In the genomic region with DNA sequence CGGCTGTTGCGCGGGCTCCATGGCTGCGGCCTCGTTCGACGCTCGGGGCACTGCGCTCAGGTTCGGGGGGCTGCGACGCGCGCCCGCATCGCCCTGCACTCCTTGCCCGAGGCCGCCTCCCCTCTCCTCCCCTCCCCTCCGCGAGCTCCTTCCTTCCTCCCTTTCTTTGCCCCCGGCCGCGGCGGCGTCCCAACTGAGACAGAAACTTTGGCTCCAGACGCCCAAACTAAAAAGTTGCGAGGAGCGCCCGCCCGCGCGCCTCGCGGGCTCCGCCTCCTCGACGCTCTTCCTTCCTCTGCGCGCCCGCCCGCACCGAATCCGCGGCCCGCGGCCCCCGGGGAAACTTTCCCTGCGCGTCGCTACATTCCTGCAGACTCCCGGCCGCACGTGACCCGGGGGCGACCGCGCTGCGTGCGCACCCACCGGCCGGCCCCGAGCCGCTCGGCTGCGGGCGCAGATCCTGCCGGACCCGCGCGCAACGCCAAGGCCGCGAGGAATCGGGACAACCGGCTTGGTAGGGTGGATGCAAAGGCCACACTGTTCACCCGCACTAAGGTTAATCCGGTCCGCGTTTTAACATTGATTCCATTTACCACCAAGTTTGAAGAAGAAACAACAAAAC, we compare ENCODE assay signal across 8 mouse cellular contexts. TPM values are rescaled to one million over a fixed set of nuclear protein-coding genes. Genes with fewer than 3 reads are reported as not detected.
A peak's percentile ranks its signal among the peaks of the same experiment; 100 is the strongest.
DNase-seq lines count a peak whose midpoint lies in the region; ATAC-seq and TF ChIP-seq lines count a peak whose summit lies in the region.

A gene (minus strand): TSS at position 227 of the 622 bp plus-strand sequence.

- TF ChIP-seq CTCF in ES-Bruce4 (IDR thresholded peaks at IDR 0.05; ENCODE audit: low read depth, low read length) = no peak
- no peak for TF ChIP-seq CTCF in cerebellum, adult 2 months (IDR thresholded peaks at IDR 0.05; ENCODE audit: borderline replicate concordance, insufficient read depth, low read depth, low read length)
- no peak for TF ChIP-seq CTCF in layer of hippocampus, adult 2 months (conservative IDR thresholded peaks at IDR 0.05)
- no peak for TF ChIP-seq CTCF in lung, embryonic 14.5 days (IDR thresholded peaks at IDR 0.05; ENCODE audit: low read depth)

- H3K27ac ChIP-seq in ES-Bruce4 (ENCODE audit: insufficient read depth, low read length) = peak within 1 kb of the TSS; percentile 70
- H3K27ac ChIP-seq in cerebellum, adult 2 months (ENCODE audit: insufficient read depth, low read length) = no peak within 1 kb of the TSS
- H3K27ac ChIP-seq in layer of hippocampus, adult 2 months = peak within 1 kb of the TSS; percentile 80
- H3K27ac ChIP-seq in lung, embryonic 14.5 days (ENCODE audit: low read depth) = peak within 1 kb of the TSS; percentile 99

- no peak for TF ChIP-seq POLR2A in ES-Bruce4 (IDR thresholded peaks at IDR 0.05; ENCODE audit: insufficient read depth, low read length)
- TF ChIP-seq POLR2A in cerebellum, adult 2 months (IDR thresholded peaks at IDR 0.05; ENCODE audit: borderline replicate concordance, insufficient read depth, low read length) = no peak

- WGBS in cerebellum, adult 2 months = 1% methylated on average over 77 of the region's 79 CpGs
- under 1% methylated on average over 70 of the region's 79 CpGs for WGBS in lung, embryonic 14.5 days

- H3K9me3 ChIP-seq in ES-Bruce4 (replicated peaks; ENCODE audit: control insufficient read depth, insufficient read depth, low read length, poor library complexity, severe bottlenecking) = no peaks in the 10 kb centered on the region
- no peaks in the 10 kb centered on the region for H3K9me3 ChIP-seq in lung, embryonic 14.5 days (ENCODE audit: low read depth, low read length)

- peak; percentile 61 to 66 for DNase-seq in cerebellum, adult 2 months
- peak; percentile 96 for DNase-seq in heart, postnatal 4 days
- DNase-seq in layer of hippocampus, adult 2 months (ENCODE audit: low spot score in 2 of 2) = peak; percentile 68 to 78
- peak; percentile 97 for DNase-seq in lung, embryonic 14.5 days
- DNase-seq in ovary, postnatal 14 days (ENCODE audit: low spot score) = peak; percentile 88
- DNase-seq in thymus, postnatal 25 days = peak; percentile 55

- 0 out of 2 replicates have a peak, but pooled peaks have one; percentile 10 for TF ChIP-seq EP300 in ES-Bruce4 (IDR thresholded peaks at IDR 0.05; ENCODE audit: insufficient read depth, low read depth, low read length)

- peaks cover 13% of the 10 kb centered on the region; the same call in 1 of the 2 replicates for H3K36me3 ChIP-seq in ES-Bruce4 (ENCODE audit: control insufficient read depth, insufficient read depth, low read length, poor library complexity, severe bottlenecking)
- H3K36me3 ChIP-seq in lung, embryonic 14.5 days (ENCODE audit: insufficient read depth) = peaks cover 16% of the 10 kb centered on the region

- ATAC-seq in frontal cortex, adult (ENCODE audit: low TSS enrichment) = peak; percentile 84
- peak; percentile 92 for ATAC-seq in lung, embryonic 14.5 days (ENCODE audit: insufficient read depth)

- H3K9ac ChIP-seq in ES-Bruce4 (ENCODE audit: low read depth, poor library complexity, severe bottlenecking) = peak within 1 kb of the TSS; percentile 96
- H3K9ac ChIP-seq in lung, embryonic 14.5 days = peak within 1 kb of the TSS; percentile 99

- no peaks in the 10 kb centered on the region for H3K4me1 ChIP-seq in ES-Bruce4 (ENCODE audit: control insufficient read depth, insufficient read depth, low read length)
- no peaks in the 10 kb centered on the region for H3K4me1 ChIP-seq in cerebellum, adult 2 months (ENCODE audit: control insufficient read depth, insufficient read depth, low read length)
- 0 out of 2 replicates have a peak, but pooled peaks cover 4% of the 10 kb centered on the region for H3K4me1 ChIP-seq in lung, embryonic 14.5 days (ENCODE audit: insufficient read depth)

- peak within 1 kb of the TSS; percentile 77 for H3K4me2 ChIP-seq in lung, embryonic 14.5 days

- peak within 1 kb of the TSS; percentile 85 for H3K4me3 ChIP-seq in ES-Bruce4 (ENCODE audit: low read depth, low read length)
- H3K4me3 ChIP-seq in cerebellum, adult 2 months (replicated peaks; ENCODE audit: insufficient read depth, low read depth, low read length) = peak within 1 kb of the TSS; percentile 60
- peak within 1 kb of the TSS; percentile 77 for H3K4me3 ChIP-seq in layer of hippocampus, adult 2 months
- peak within 1 kb of the TSS; percentile 92 for H3K4me3 ChIP-seq in lung, embryonic 14.5 days (ENCODE audit: low read depth, low read length)

- no peaks in the 10 kb centered on the region for H3K27me3 ChIP-seq in ES-Bruce4 (ENCODE audit: control insufficient read depth, insufficient read depth, low read length, poor library complexity, severe bottlenecking)
- no peaks in the 10 kb centered on the region; the same call in 1 of the 2 replicates for H3K27me3 ChIP-seq in cerebellum, adult 2 months (ENCODE audit: control insufficient read depth, insufficient read depth, low read length)
- no peaks in the 10 kb centered on the region for H3K27me3 ChIP-seq in lung, embryonic 14.5 days (ENCODE audit: insufficient read depth, low read length)

RNA-seq across cellular contexts. Expression of the gene that starts here (rescaled TPM):
- 131 and 135 TPM in 2 replicates for polyA plus RNA-seq in ES-Bruce4 (2011; ENCODE audit: insufficient read depth, insufficient read length, low read depth, missing spikeins)
- 8.5 and 10.0 TPM in 2 replicates for polyA plus RNA-seq in cerebellum, adult 2 months (2012; rRNA removed)
- 10 to 100 TPM; 64.7 to 69.2 TPM for total RNA-seq in heart, postnatal 4 days (2021)
- 10 to 100 TPM; 15.7 to 17.7 TPM for total RNA-seq in layer of hippocampus, adult 2 months (2021)
- polyA plus RNA-seq in lung, embryonic 14.5 days (2014; fragmentation: Nextera tagmentation; extraction: Ambion mirVana) = 37.7 and 42.0 TPM in 2 replicates
